ENCODE assay signal across 19 mouse cellular contexts in genomic region chr2:160728972-160729371, GRCm38 (mm10). TPM values are rescaled to one million over a fixed set of nuclear protein-coding genes. Genes with fewer than 3 reads are reported as not detected.
DNase-seq lines count a peak whose midpoint lies in the region; ATAC-seq and TF ChIP-seq lines count a peak whose summit lies in the region.
"Had no signal": no experiment of that assay in that cellular context is flagged by ENCODE, and none has a peak within 500 bp of the region (broad histone marks: within the 10 kb centered on the region; RNA-seq: fewer than 3 reads in every experiment).

No protein-coding gene starts in this region.

- DNase-seq in intestine, embryonic 14.5 days (ENCODE audit: low spot score), result peak; percentile 23
- peak; percentile 78 for DNase-seq in right cerebral cortex, adult 18-20 months
- DNase-seq in right cerebral cortex, postnatal 4 days, result no peak
- peak; percentile 68 to 75 for DNase-seq in right cerebral cortex, adult 2 months (ENCODE audit: low spot score in 2 of 2)
- DNase-seq in midbrain, embryonic 11.5 days (ENCODE audit: low spot score, missing footprints), result no peak
- DNase-seq in midbrain, postnatal 0 days (ENCODE audit: low spot score), result no peak
- DNase-seq: adrenal gland, adult 8-10 months; cerebellum, adult 8-10 months; embryo, embryonic 11 days; forebrain, postnatal 0 days; kidney, adult 11 months; kidney, postnatal 14 days had no signal

- peaks cover 8% of the 10 kb centered on the region for H3K36me3 ChIP-seq in intestine, embryonic 14.5 days (ENCODE audit: control insufficient read depth, insufficient read depth, low read length)
- H3K36me3 ChIP-seq in intestine, postnatal 0 days (ENCODE audit: control insufficient read depth, insufficient read depth), result peaks cover 12% of the 10 kb centered on the region
- no peaks in the 10 kb centered on the region for H3K36me3 ChIP-seq in midbrain, embryonic 11.5 days (ENCODE audit: control insufficient read depth, insufficient read depth, low read length)
- no peaks in the 10 kb centered on the region; the same call in 1 of the 2 replicates for H3K36me3 ChIP-seq in midbrain, postnatal 0 days (ENCODE audit: insufficient read depth, low read length)

- no peaks in the 10 kb centered on the region for H3K9me3 ChIP-seq in intestine, embryonic 14.5 days (ENCODE audit: control insufficient read depth, low read length)
- H3K9me3 ChIP-seq in intestine, postnatal 0 days (ENCODE audit: control insufficient read depth), result no peaks in the 10 kb centered on the region
- H3K9me3 ChIP-seq in midbrain, embryonic 11.5 days (ENCODE audit: control insufficient read depth, low read length), result no peaks in the 10 kb centered on the region
- no peaks in the 10 kb centered on the region for H3K9me3 ChIP-seq in midbrain, postnatal 0 days (ENCODE audit: low read length)
- H3K9me3 ChIP-seq: limb, embryonic 13.5 days; lung, embryonic 15.5 days; megakaryocyte, embryonic 14.5 days; neural tube, embryonic 13.5 days had no signal

- TF ChIP-seq CTCF in intestine, postnatal 0 days (IDR thresholded peaks at IDR 0.05; ENCODE audit: low read depth), result no peak
- no peak for TF ChIP-seq CTCF in midbrain, postnatal 0 days (IDR thresholded peaks at IDR 0.05)

- no peaks in the 10 kb centered on the region for H3K27me3 ChIP-seq in intestine, embryonic 14.5 days (replicated peaks; ENCODE audit: control insufficient read depth, insufficient read depth, low read length)
- H3K27me3 ChIP-seq in intestine, postnatal 0 days (replicated peaks; ENCODE audit: control insufficient read depth, insufficient read depth, low read length), result no peaks in the 10 kb centered on the region
- peaks cover 2% of the 10 kb centered on the region; the same call in 1 of the 2 replicates for H3K27me3 ChIP-seq in midbrain, embryonic 11.5 days (ENCODE audit: control insufficient read depth, insufficient read depth, low read length)
- H3K27me3 ChIP-seq in midbrain, postnatal 0 days (ENCODE audit: insufficient read depth, low read length), result no peaks in the 10 kb centered on the region
- H3K27me3 ChIP-seq: limb, embryonic 13.5 days; lung, embryonic 15.5 days; neural tube, embryonic 13.5 days had no signal

- H3K27ac ChIP-seq in intestine, embryonic 14.5 days (ENCODE audit: low read depth), result no peak overlapping the region
- H3K27ac ChIP-seq in intestine, postnatal 0 days (ENCODE audit: low read depth, low read length), result no peak overlapping the region
- no peak overlapping the region for H3K27ac ChIP-seq in midbrain, embryonic 11.5 days (ENCODE audit: low read depth, low read length)
- H3K27ac ChIP-seq in midbrain, postnatal 0 days (ENCODE audit: low read depth, low read length), result no peak overlapping the region
- H3K27ac ChIP-seq: hindbrain, embryonic 14.5 days; limb, embryonic 13.5 days; lung, embryonic 15.5 days; neural tube, embryonic 13.5 days had no signal

- ATAC-seq in intestine, embryonic 14.5 days (replicated peaks; ENCODE audit: low FRiP score, low TSS enrichment, low read depth), result no peak
- ATAC-seq in intestine, postnatal 0 days, result no peak
- ATAC-seq in midbrain, embryonic 11.5 days (ENCODE audit: low FRiP score), result no peak
- ATAC-seq in midbrain, postnatal 0 days (ENCODE audit: low FRiP score), result no peak
- ATAC-seq: forebrain, postnatal 0 days had no signal

- WGBS in intestine, embryonic 14.5 days, result 88% methylated on average over 3 of the region's 3 CpGs
- WGBS in intestine, postnatal 0 days, result 93% methylated on average over 3 of the region's 3 CpGs
- WGBS in midbrain, embryonic 11.5 days, result 87% methylated on average over 3 of the region's 3 CpGs
- 90% methylated on average over 3 of the region's 3 CpGs for WGBS in midbrain, postnatal 0 days

- no peak overlapping the region for H3K9ac ChIP-seq in intestine, embryonic 14.5 days (ENCODE audit: low read length)
- no peak overlapping the region for H3K9ac ChIP-seq in intestine, postnatal 0 days (ENCODE audit: low read depth, low read length)
- no peak overlapping the region for H3K9ac ChIP-seq in midbrain, embryonic 11.5 days (ENCODE audit: low read length)
- no peak overlapping the region for H3K9ac ChIP-seq in midbrain, postnatal 0 days (replicated peaks; ENCODE audit: low read length, poor library complexity, severe bottlenecking)
- H3K9ac ChIP-seq: forebrain, postnatal 0 days; hindbrain, embryonic 14.5 days; limb, embryonic 13.5 days; lung, embryonic 15.5 days; neural tube, embryonic 13.5 days had no signal

- H3K4me1 ChIP-seq in intestine, embryonic 14.5 days (replicated peaks; ENCODE audit: control insufficient read depth, insufficient read depth, low read length), result peaks cover 25% of the 10 kb centered on the region
- peaks cover 8% of the 10 kb centered on the region for H3K4me1 ChIP-seq in intestine, postnatal 0 days (replicated peaks; ENCODE audit: control insufficient read depth, insufficient read depth, low read length)
- H3K4me1 ChIP-seq in midbrain, embryonic 11.5 days (ENCODE audit: control insufficient read depth, insufficient read depth, low read length), result peaks cover 20% of the 10 kb centered on the region
- H3K4me1 ChIP-seq in midbrain, postnatal 0 days (ENCODE audit: insufficient read depth, low read length), result peaks cover 15% of the 10 kb centered on the region

- H3K4me3 ChIP-seq in intestine, embryonic 14.5 days (ENCODE audit: low read depth, low read length), result no peak overlapping the region
- no peak overlapping the region for H3K4me3 ChIP-seq in intestine, postnatal 0 days (ENCODE audit: low read depth, low read length)
- H3K4me3 ChIP-seq in midbrain, embryonic 11.5 days (ENCODE audit: low read depth, low read length), result no peak overlapping the region
- no peak overlapping the region for H3K4me3 ChIP-seq in midbrain, postnatal 0 days (ENCODE audit: low read depth, low read length)
- H3K4me3 ChIP-seq: erythroblast, embryonic 14.5 days; limb, embryonic 13.5 days; lung, embryonic 15.5 days; megakaryocyte, embryonic 14.5 days; neural tube, embryonic 13.5 days had no signal

- H3K4me2 ChIP-seq in intestine, embryonic 14.5 days (ENCODE audit: low read length), result no peak overlapping the region
- no peak overlapping the region for H3K4me2 ChIP-seq in intestine, postnatal 0 days (replicated peaks; ENCODE audit: low read depth)
- H3K4me2 ChIP-seq in midbrain, embryonic 11.5 days, result no peak overlapping the region
- no peak overlapping the region for H3K4me2 ChIP-seq in midbrain, postnatal 0 days (ENCODE audit: low read depth, low read length, poor library complexity, severe bottlenecking)
- H3K4me2 ChIP-seq: hindbrain, embryonic 14.5 days; limb, embryonic 13.5 days; lung, embryonic 15.5 days; neural tube, embryonic 13.5 days had no signal

RNA-seq across cellular contexts. Expression of gene Plcg1, which starts 2.1 kb away (rescaled TPM):
- polyA plus RNA-seq in intestine, embryonic 14.5 days (2014; fragmentation: Nextera tagmentation; extraction: Ambion mirVana), result 45.0 and 47.7 TPM in 2 replicates
- 10.9 and 13.3 TPM in 2 replicates for polyA plus RNA-seq in intestine, postnatal 0 days (2015; fragmentation: Nextera tagmentation; extraction: Ambion mirVana)
- polyA plus RNA-seq in midbrain, embryonic 11.5 days (2014; fragmentation: Nextera tagmentation; extraction: Ambion mirVana), result 64.0 and 65.3 TPM in 2 replicates
- total RNA-seq in midbrain, postnatal 0 days (2014; rRNA removed), result 88.7 and 134 TPM in 2 replicates
- 38.0 and 45.2 TPM in 2 replicates for polyA plus RNA-seq in midbrain, postnatal 0 days (2015; fragmentation: Nextera tagmentation; extraction: Ambion mirVana)

Comparison
In these comparisons a context has a peak if more than half of its experiments do, and no peak if none do; other contexts are left out.
1. DNase-seq: peak in intestine, embryonic 14.5 days (single experiment), right cerebral cortex, adult 18-20 months (single experiment) and right cerebral cortex, adult 2 months (2 of 2); none in right cerebral cortex, postnatal 4 days (single experiment), midbrain, embryonic 11.5 days (single experiment) and midbrain, postnatal 0 days (single experiment).